In the genomic region with DNA sequence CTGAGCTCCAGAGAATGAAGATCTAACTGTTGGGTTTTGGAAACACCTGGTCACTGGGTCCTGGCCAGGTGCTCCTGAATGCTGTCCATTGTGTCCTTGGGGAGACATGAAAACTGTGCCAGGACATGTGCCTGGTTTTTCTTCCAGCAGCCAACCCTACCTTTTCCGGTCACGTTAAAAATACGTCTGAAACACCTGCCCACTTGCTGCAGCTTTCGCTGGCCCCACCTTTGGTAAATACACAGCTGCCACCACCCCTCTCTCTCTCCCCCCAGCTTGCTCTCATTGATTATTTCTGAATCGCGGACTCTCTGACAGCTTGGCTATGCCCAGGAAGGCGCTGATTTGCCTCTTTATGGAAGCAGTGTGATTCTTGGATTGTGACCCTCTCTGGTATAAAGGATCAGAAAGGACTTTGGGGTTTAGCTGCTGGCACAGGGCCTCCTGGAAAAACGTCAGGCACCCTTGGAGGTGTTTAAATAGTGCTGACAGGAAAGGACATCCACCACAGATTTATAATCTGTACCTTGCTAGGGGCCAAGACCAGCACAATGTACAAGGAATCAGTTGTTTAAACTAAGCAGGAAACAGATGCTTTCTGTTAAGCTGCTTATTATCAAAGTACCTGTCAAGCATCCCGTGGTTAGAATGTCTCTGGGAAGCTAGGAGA, we compare ENCODE assay signal across 22 mouse cellular contexts. TPM values are rescaled to one million over a fixed set of nuclear protein-coding genes. Genes with fewer than 3 reads are reported as not detected.
DNase-seq lines count a peak whose midpoint lies in the region; ATAC-seq lines count a peak whose summit lies in the region.
"Had no signal": no experiment of that assay in that cellular context is flagged by ENCODE, and none has a peak within 500 bp of the region (broad histone marks: within the 10 kb centered on the region; RNA-seq: fewer than 3 reads in every experiment).

No protein-coding gene starts in this region.

- H3K9me3 ChIP-seq in heart, embryonic 10.5 days = no peaks in the 10 kb centered on the region
- H3K9me3 ChIP-seq in stomach, embryonic 15.5 days = no peaks in the 10 kb centered on the region
- H3K9me3 ChIP-seq: embryonic facial prominence, embryonic 15.5 days; heart, embryonic 15.5 days; limb, embryonic 12.5 days; midbrain, embryonic 10.5 days had no signal

- no peak overlapping the region for H3K4me3 ChIP-seq in heart, embryonic 10.5 days
- no peak overlapping the region for H3K4me3 ChIP-seq in stomach, embryonic 15.5 days (replicated peaks)
- H3K4me3 ChIP-seq: embryonic facial prominence, embryonic 15.5 days; heart, adult 2 months; heart, embryonic 15.5 days; limb, embryonic 12.5 days; midbrain, embryonic 10.5 days had no signal

- H3K9ac ChIP-seq in stomach, embryonic 15.5 days = no peak overlapping the region
- H3K9ac ChIP-seq: embryonic facial prominence, embryonic 15.5 days; heart, embryonic 15.5 days; limb, embryonic 12.5 days; liver, embryonic 14.5 days had no signal

- peaks cover 6% of the 10 kb centered on the region; the same call in 1 of the 2 replicates for H3K4me1 ChIP-seq in heart, embryonic 10.5 days
- H3K4me1 ChIP-seq in stomach, embryonic 15.5 days = peaks cover 8% of the 10 kb centered on the region; the same call in 1 of the 2 replicates
- H3K4me1 ChIP-seq: embryonic facial prominence, embryonic 15.5 days; limb, embryonic 12.5 days; midbrain, embryonic 10.5 days had no signal

- peak; percentile 73 for ATAC-seq in stomach, embryonic 15.5 days (ENCODE audit: insufficient read depth, low FRiP score, low read depth)

- H3K36me3 ChIP-seq in heart, embryonic 10.5 days = no peaks in the 10 kb centered on the region
- no peaks in the 10 kb centered on the region for H3K36me3 ChIP-seq in stomach, embryonic 15.5 days
- H3K36me3 ChIP-seq: embryonic facial prominence, embryonic 15.5 days; heart, embryonic 15.5 days; limb, embryonic 12.5 days; midbrain, embryonic 10.5 days had no signal

- H3K27ac ChIP-seq in heart, embryonic 10.5 days = no peak overlapping the region
- H3K27ac ChIP-seq in stomach, embryonic 15.5 days = peak overlapping the region; percentile 78
- H3K27ac ChIP-seq: embryonic facial prominence, embryonic 15.5 days; heart, adult 2 months; heart, embryonic 15.5 days; limb, embryonic 12.5 days; liver, embryonic 14.5 days; macrophage; midbrain, embryonic 10.5 days had no signal

- DNase-seq in cerebellum, adult 8-10 months = peak; percentile 16
- DNase-seq in cerebellum, adult 9-10 months = no peak
- peak; percentile 79 for DNase-seq in heart, adult 11 months
- DNase-seq in heart, embryonic 10.5 days (ENCODE audit: low spot score) = no peak
- DNase-seq in lung, postnatal 36 days = peak; percentile 16
- no peak for DNase-seq in lung, postnatal 14 days
- no peak for DNase-seq in layer of hippocampus, postnatal 25 days (ENCODE audit: extremely low spot score in 1 of 2, low spot score in 1 of 2)
- DNase-seq: adrenal gland, adult 2 months; gastrocnemius, postnatal 10 days; heart, adult 2 months; kidney, adult 9 months; kidney, postnatal 36 days; retina, postnatal 1 day; right cerebral cortex, postnatal 4 days; thymus, adult 18-20 months had no signal

- WGBS in heart, embryonic 10.5 days = 66% methylated on average over 9 of the region's 9 CpGs
- 29% methylated on average over 9 of the region's 9 CpGs for WGBS in stomach, embryonic 15.5 days

- no peak overlapping the region; the same call in 1 of the 2 replicates for H3K4me2 ChIP-seq in stomach, embryonic 15.5 days
- H3K4me2 ChIP-seq: embryonic facial prominence, embryonic 15.5 days; heart, embryonic 15.5 days; limb, embryonic 12.5 days had no signal

- no peaks in the 10 kb centered on the region for H3K27me3 ChIP-seq in heart, embryonic 10.5 days (ENCODE audit: insufficient read depth, poor library complexity, severe bottlenecking)
- no peaks in the 10 kb centered on the region for H3K27me3 ChIP-seq in stomach, embryonic 15.5 days (replicated peaks)
- H3K27me3 ChIP-seq: embryonic facial prominence, embryonic 15.5 days; heart, embryonic 15.5 days; limb, embryonic 12.5 days had no signal

RNA-seq across cellular contexts. Expression of a gene that starts 43.1 kb away (rescaled TPM):
- 1.3 and 3.2 TPM in 2 replicates for polyA plus RNA-seq in heart, embryonic 10.5 days (2016; fragmentation: Nextera tagmentation; extraction: Ambion mirVana)
- polyA plus RNA-seq in stomach, embryonic 15.5 days (2015; fragmentation: Nextera tagmentation; extraction: Ambion mirVana) = 27.6 and 32.3 TPM in 2 replicates
- 10 to 100 TPM; 24.7 to 28.0 TPM for total RNA-seq in layer of hippocampus, postnatal 25 days (2021)

Comparison
In these comparisons a context has a peak if more than half of its experiments do, and no peak if none do; other contexts are left out.
1. DNase-seq: peak in cerebellum, adult 8-10 months (single experiment), heart, adult 11 months (single experiment) and lung, postnatal 36 days (single experiment); none in cerebellum, adult 9-10 months (single experiment), heart, embryonic 10.5 days (single experiment), lung, postnatal 14 days (single experiment) and layer of hippocampus, postnatal 25 days (0 of 2).